Mouse (Mus musculus) naive thymus-derived CD4-positive, alpha-beta T cell, adult 2 months (primary cell): ENCODE measurements around the gene Myh10.
A peak's percentile ranks its signal among the peaks of the same experiment; 100 is the strongest.

Source experiments
- DNase-seq: peaks from one replicate; pipeline ENCODE4 v3.0.0-alpha.2; 2011; ENCODE audit warnings: low read depth

Gene Myh10

GRCm38 (mm10) chr11:68748121-68748520, 56.8 kb downstream of the Myh10 start:
- DNase-seq = no peak

- no peak for DNase-seq
Measured at GRCm38 (mm10) chr11:68750206-68750605, 58.8 kb downstream of the Myh10 start.

- peak; percentile 32 for DNase-seq
Measured at GRCm38 (mm10) chr11:68750938-68751337, 59.6 kb downstream of the Myh10 start.

GRCm38 (mm10) chr11:68754283-68754682, 62.9 kb downstream of the Myh10 start:
- no peak for DNase-seq

GRCm38 (mm10) chr11:68756456-68757348, 65.3 kb downstream of the Myh10 start:
- no peak for DNase-seq

- DNase-seq = no peak
Measured at GRCm38 (mm10) chr11:68759691-68760090, 68.3 kb downstream of the Myh10 start.

GRCm38 (mm10) chr11:68761155-68761554, 69.8 kb downstream of the Myh10 start:
- no peak for DNase-seq

GRCm38 (mm10) chr11:68761664-68762063, 70.3 kb downstream of the Myh10 start:
- no peak for DNase-seq

GRCm38 (mm10) chr11:68764622-68765021, 73.3 kb downstream of the Myh10 start:
- no peak for DNase-seq

GRCm38 (mm10) chr11:68767762-68768542, 76.6 kb downstream of the Myh10 start:
- peak; percentile 12 for DNase-seq

- no peak for DNase-seq
Measured at GRCm38 (mm10) chr11:68769770-68770510, 78.6 kb downstream of the Myh10 start.

GRCm38 (mm10) chr11:68776147-68776655, 84.8 kb downstream of the Myh10 start:
- DNase-seq = no peak

GRCm38 (mm10) chr11:68777933-68778332, 86.6 kb downstream of the Myh10 start:
- DNase-seq = no peak

GRCm38 (mm10) chr11:68778855-68779254, 87.5 kb downstream of the Myh10 start:
- DNase-seq = no peak

GRCm38 (mm10) chr11:68779735-68780465, 88.5 kb downstream of the Myh10 start:
- DNase-seq = no peak

GRCm38 (mm10) chr11:68780466-68781114, 89.2 kb downstream of the Myh10 start:
- no peak for DNase-seq

- DNase-seq = no peak
Measured at GRCm38 (mm10) chr11:68782336-68782735, 91.0 kb downstream of the Myh10 start.

- no peak for DNase-seq
Measured at GRCm38 (mm10) chr11:68785813-68786212, 94.5 kb downstream of the Myh10 start.

GRCm38 (mm10) chr11:68787222-68787621, 95.9 kb downstream of the Myh10 start:
- DNase-seq = no peak

- no peak for DNase-seq
Measured at GRCm38 (mm10) chr11:68790720-68791119, 99.4 kb downstream of the Myh10 start.

- DNase-seq = no peak
Measured at GRCm38 (mm10) chr11:68791794-68792193, 100.4 kb downstream of the Myh10 start.
